Mouse (Mus musculus): ENCODE measurements at regions not wholly inside any gene's neighbourhood (a gene's known extent, or its start where the extent isn't known, plus 50 kb on each side); places are given as distances from the start of the nearest gene placed in this dataset.

DNA sequence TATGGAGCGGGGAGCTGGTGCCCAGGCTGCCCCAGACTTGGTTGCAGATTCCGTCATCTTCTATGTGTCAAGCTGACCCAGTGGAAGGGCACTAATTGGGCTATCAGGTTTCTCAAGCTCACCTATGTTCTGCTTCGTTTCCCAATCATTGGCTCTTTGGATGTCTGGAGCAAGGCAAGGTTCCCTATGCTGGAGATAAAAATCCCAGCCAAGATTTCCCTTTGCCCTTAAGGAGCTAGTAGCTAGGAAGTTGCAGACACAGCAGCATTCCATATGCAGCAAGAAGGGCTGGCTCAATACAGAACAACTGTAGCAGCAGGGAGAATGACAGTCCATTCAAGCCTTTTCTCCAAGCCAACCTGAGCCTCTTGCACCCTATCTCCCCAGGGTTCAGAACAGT, 159.2 kb upstream of the Zfp706 start:
- ATAC-seq (ENCODE audit: extremely low read depth, insufficient number of reproducible peaks, low FRiP score, poor library complexity, severe bottlenecking): no peak

GRCm38 (mm10) chr15:37165887-37166507, 158.4 kb upstream of the Zfp706 start:
- ATAC-seq (ENCODE audit: extremely low read depth, insufficient number of reproducible peaks, low FRiP score, poor library complexity, severe bottlenecking): no peak

DNA sequence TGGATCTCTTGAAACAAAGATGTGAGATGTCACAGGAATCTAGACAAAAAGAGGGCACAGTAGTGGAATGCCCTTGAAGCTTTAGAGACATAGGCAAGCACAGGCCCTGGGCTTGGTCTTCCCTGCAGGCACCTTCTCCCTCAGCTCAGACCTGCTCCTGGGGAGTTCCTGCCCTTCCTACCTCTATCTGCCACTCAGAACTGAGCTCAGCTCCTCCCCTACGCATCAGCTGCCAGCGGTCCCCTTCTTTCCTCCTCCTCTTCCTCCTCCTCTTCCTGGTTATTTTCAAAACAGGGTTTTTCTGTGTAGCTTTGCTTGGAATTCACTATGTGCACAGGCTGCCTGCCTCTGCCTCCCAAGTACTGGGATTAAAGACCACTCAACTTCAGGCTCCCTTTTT, 157.6 kb upstream of the Zfp706 start:
- no peak for ATAC-seq (ENCODE audit: extremely low read depth, insufficient number of reproducible peaks, low FRiP score, poor library complexity, severe bottlenecking)

- no peak for ATAC-seq (ENCODE audit: extremely low read depth, insufficient number of reproducible peaks, low FRiP score, poor library complexity, severe bottlenecking)
These were observed 156.9 kb upstream of the Zfp706 start for GRCm38 (mm10) chr15:37164191-37165135.

DNA sequence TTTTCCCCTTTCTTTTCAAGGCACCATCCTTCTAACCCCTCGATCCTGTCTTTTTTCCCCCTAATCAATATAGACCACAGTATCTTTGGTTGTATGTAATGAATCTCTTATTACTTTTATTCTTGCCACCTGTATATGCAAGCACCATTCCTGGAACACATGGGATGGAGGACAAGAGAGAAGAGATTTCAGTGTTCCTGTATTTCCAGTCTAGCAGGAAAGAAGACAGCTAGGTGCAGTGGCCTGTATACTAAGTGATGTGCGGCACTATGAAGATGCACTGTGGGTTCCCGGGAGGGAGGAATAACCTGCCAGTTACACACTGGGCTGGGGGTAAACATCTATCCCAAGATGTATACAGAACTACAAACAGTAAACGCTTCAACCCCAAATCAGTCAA, 152.4 kb upstream of the Zfp706 start:
- no peak for ATAC-seq (ENCODE audit: extremely low read depth, insufficient number of reproducible peaks, low FRiP score, poor library complexity, severe bottlenecking)

GRCm38 (mm10) chr15:37159349-37159748, 151.8 kb upstream of the Zfp706 start:
- no peak for ATAC-seq (ENCODE audit: extremely low read depth, insufficient number of reproducible peaks, low FRiP score, poor library complexity, severe bottlenecking)

DNA sequence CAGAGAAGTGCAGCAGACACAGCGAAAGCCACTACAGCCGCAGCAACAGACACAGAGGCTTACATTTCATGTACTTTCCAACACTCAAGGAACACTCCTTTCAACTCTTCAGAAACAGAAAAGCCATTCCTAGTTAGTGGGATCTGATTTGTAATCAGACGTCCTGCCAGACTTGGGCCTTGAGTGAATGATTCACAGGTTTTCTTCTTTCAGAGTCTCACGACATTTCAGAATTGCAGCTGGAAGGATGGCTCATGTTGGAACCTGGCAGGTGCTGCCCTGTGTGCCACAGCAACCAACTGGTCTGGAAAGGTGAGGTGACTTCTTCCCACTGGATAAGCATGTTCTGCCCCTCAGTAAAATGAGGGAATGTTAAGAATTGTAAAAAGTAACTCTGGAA, 149.8 kb upstream of the Zfp706 start:
- no peak for ATAC-seq (ENCODE audit: extremely low read depth, insufficient number of reproducible peaks, low FRiP score, poor library complexity, severe bottlenecking)

- ATAC-seq (ENCODE audit: extremely low read depth, insufficient number of reproducible peaks, low FRiP score, poor library complexity, severe bottlenecking): no peak
These were observed 147.4 kb upstream of the Zfp706 start for GRCm38 (mm10) chr15:37154934-37155333.

- ATAC-seq (ENCODE audit: extremely low read depth, insufficient number of reproducible peaks, low FRiP score, poor library complexity, severe bottlenecking): no peak
These were observed 145.6 kb upstream of the Zfp706 start for GRCm38 (mm10) chr15:37153177-37153576.

DNA sequence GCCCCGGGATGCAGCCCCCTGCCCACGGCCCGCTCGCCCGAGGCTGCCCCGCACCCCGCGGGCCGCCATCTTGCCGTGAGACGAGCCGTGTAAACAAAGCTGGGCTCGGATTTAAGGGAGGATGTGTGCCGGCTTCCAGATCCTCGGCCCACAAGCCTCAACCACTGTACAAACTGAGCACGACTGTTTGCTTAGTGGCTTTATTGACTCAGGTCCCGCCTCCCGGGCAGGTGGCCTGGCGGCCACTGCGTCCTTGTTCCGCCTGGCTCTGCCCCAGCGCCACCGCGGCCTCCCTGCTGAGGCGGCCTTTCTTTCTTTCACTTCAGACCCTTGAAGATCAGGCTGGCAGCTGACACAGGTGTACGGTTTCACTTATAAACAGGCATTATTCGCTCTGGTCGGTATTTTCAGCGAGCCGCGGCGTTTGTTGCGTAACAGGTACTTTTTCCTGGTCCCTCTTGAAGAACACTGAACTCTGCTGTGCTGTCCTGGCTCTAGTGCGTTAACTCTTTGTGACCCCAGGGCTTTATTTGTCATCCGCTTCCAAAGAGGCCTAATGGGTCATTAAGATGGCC, 128.1 kb upstream of the Zfp706 start:
- 0 out of 2 replicates have a peak, but pooled peaks have one; percentile 19 for ATAC-seq (ENCODE audit: extremely low read depth, insufficient number of reproducible peaks, low FRiP score, poor library complexity, severe bottlenecking)

DNA sequence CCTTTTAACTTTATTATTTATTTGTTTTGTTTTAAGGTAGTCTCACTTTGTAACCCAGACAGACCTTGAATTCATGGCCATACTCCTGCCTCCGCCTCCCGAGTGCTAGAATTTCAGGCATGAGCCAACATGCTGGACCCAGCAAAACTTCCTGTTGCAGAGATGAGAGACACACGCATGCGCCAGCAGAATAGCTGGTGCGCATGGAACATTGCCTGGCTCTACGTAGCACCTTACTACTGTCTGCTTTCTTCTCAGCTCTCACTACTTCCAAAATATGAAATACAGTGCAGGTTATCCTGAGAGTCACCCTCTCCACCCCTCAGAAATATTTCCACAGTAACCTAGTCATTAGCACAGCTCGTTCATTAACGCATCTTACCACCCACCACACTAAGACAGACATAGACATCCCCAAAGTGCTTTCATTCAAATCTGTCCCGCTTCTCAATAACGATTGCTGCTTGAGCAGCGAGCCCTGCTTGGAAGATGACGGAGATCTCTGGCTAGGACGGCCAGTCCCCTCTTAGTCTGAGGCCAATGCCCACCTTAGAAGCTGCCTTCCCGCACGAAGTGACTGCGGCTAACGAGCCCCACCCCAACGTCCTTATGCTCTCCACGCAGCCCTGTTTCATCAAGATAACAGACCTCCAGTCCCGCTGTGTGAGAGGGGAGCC, 127.5 kb upstream of the Zfp706 start:
- ATAC-seq (ENCODE audit: extremely low read depth, insufficient number of reproducible peaks, low FRiP score, poor library complexity, severe bottlenecking): no peak

DNA sequence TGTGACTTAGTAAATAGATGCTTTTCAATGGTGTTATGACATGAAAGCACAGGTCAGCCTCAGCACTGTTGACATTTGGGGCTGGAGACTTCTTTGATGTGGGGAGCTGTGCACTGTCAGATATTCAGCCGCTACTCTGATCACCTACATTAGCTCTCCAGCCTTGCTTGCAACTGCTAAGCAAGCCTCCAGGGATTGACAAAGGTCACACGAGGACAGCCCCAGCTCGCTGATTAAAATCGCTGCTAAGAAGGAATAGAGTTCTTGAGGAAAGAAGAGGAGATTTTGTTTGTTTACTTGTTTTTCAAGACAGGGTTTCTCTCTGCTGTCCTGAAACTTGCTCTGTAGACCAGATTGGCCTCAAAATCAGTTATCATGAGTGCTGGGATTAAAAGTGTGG, 126.8 kb upstream of the Zfp706 start:
- no peak for ATAC-seq (ENCODE audit: extremely low read depth, insufficient number of reproducible peaks, low FRiP score, poor library complexity, severe bottlenecking)

DNA sequence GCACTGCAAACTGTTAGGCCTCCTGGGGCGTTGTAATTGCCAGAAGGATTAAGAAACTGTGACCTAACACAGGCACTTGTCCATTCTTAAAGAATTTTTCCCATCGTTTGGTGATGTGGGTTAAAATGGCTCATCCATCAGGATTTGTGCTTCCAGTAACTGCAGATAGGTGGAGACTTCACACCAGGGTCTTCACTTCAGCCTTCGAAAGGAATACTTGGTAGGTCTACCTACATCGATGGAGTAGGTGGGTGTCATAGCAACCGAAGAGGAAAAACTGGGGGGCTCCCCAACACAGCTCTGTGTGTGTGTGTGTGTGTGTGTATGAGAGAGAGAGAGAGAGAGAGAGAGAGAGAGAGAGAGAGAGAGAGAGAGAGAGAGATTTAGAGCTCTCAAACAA, 126.3 kb upstream of the Zfp706 start:
- no peak for ATAC-seq (ENCODE audit: extremely low read depth, insufficient number of reproducible peaks, low FRiP score, poor library complexity, severe bottlenecking)

DNA sequence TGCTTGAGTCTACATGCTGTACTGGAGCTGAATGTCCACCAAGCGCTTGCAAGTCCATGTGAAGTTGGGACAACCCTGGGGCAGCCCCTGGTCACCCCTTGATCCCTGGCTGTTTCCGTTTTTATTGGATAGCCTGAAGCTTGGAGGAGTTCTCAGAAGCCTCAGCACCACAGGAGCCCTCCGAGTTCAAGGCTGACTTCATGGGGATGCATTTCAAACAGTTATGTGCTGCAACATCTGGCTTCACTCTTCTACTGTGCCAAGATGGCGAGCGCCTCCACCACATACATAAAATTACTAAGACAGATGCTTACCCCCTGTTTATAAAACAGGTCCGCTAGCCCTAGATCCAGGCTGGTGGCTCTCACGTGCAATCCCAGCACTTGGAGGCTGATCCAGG, 120.1 kb upstream of the Zfp706 start:
- no peak for ATAC-seq (ENCODE audit: extremely low read depth, insufficient number of reproducible peaks, low FRiP score, poor library complexity, severe bottlenecking)

DNA sequence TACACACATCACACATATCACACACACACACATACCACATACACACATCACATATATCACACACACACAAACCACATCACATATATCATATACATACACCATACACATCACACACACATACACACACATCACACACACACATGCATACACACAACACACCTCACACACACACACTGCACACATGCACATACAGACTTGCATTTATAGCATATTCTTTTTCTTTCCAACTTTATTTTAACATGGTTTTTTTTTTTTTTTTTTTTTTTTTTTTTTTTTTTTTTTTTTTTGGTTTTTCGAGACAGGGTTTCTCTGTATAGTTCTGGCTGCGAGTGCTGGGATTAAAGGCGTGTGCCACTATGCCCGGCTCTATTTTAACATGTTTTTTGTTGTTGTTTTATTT, 119.6 kb upstream of the Zfp706 start:
- no peak for ATAC-seq (ENCODE audit: extremely low read depth, insufficient number of reproducible peaks, low FRiP score, poor library complexity, severe bottlenecking)

DNA sequence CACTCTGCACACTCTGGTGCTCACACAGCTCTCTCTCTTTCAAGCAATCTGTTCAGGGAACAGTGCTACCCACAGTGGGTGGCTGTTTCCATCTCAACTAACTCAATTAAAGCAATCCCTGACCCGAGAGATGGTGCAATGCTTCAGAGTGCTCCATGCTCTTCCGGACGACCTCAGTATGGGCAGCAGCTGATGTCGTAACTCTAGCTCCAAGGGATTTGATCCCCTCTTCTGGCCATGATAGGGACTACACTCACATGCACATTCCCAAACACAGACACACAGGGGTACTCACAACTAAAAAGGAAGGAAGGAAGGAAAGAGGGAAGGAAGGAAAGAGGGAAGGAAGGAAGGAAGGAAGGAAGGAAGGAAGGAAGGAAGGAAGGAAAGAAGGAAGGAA, 118.2 kb upstream of the Zfp706 start:
- no peak for ATAC-seq (ENCODE audit: extremely low read depth, insufficient number of reproducible peaks, low FRiP score, poor library complexity, severe bottlenecking)

DNA sequence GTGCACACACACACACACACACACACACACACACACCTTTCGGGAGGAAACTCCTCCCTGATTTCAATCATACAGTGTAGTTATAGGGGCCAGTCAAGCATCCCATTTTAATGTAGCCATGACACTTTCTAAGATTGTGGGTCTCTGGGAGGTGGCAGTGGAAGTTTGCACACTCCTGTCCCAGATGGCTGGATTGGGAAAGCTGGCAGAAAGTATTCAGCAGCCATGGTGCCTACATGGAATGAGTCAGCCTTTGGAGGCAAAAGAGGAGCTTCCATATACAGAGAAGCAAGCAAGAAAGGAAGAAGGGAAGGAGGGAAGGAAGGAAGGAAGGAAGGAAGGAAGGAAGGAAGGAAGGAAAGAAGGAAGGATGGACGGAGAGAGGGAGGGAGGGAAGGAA, 117.4 kb upstream of the Zfp706 start:
- ATAC-seq (ENCODE audit: extremely low read depth, insufficient number of reproducible peaks, low FRiP score, poor library complexity, severe bottlenecking): no peak

- no peak for ATAC-seq (ENCODE audit: extremely low read depth, insufficient number of reproducible peaks, low FRiP score, poor library complexity, severe bottlenecking)
These were observed 116.7 kb upstream of the Zfp706 start for GRCm38 (mm10) chr15:37124299-37124698.

GRCm38 (mm10) chr15:37120381-37120780, 112.8 kb upstream of the Zfp706 start:
- no peak for ATAC-seq (ENCODE audit: extremely low read depth, insufficient number of reproducible peaks, low FRiP score, poor library complexity, severe bottlenecking)

GRCm38 (mm10) chr15:37114119-37114518, 106.5 kb upstream of the Zfp706 start:
- peak; percentile 60; the same call in 1 of the 2 replicates for ATAC-seq (ENCODE audit: extremely low read depth, insufficient number of reproducible peaks, low FRiP score, poor library complexity, severe bottlenecking)
